Mouse (Mus musculus): ENCODE measurements around the gene Myh11. TPM values are rescaled to one million over a fixed set of nuclear protein-coding genes. Genes with fewer than 3 reads are reported as not detected.

Myh11 gene
- polyA plus RNA-seq (2017; shearing (Covaris generic)) = 0.06 TPM

DNA sequence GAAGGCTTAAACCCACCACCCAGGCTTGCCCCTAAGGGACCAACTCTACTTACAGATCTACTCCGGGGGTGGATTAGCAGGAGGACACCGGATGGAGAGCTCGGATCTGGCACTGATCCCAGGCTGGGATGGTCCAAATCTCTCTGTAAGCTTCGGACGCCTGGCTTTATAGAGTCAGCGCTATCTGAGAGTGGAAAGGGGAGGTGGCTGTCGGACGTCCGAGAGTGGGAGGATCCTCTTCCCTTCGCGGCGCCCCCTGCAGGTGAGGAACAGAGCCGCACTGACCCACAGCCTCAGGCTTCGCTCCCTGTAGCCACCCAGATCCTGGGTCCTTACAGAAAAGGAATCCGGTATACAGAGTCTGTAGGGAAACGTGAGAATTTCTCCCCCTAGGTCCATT, at the start of gene Myh11:
Myh11 (minus strand) TSS at position 150 of the 400 bp plus-strand sequence.

GRCm38 (mm10) chr16:14316884-14317876, 26.0 kb upstream of the Myh11 start, which contains the start of gene Fopnl:
TSS of gene Fopnl (minus strand) at chr16:14317405.

GRCm38 (mm10) chr16:14162988-14163416, 128.2 kb downstream of the Myh11 start, which contains the start of the genes Nde1 and Marf1:
TSS of gene Nde1 (plus strand) at chr16:14163275.
TSS of gene Marf1 (minus strand) at chr16:14163351.

Other genes starting within 250 kb of the Myh11 start
- gene Nde1, start 128.1 kb downstream of the Myh11 start, polyA plus RNA-seq (2017; shearing (Covaris generic)) = 105 TPM
- 6.9 TPM for gene Marf1, start 128.0 kb downstream of the Myh11 start, polyA plus RNA-seq (2017; shearing (Covaris generic))
- 110 TPM for gene Fopnl, start 26.0 kb upstream of the Myh11 start, polyA plus RNA-seq (2017; shearing (Covaris generic))
- gene Abcc1, start 70.2 kb upstream of the Myh11 start, polyA plus RNA-seq (2017; shearing (Covaris generic)) = 47.0 TPM